Mouse (Mus musculus) forebrain, embryonic 15.5 days (tissue): ENCODE results near the gene Polr3gl. TPM values are rescaled to one million over a fixed set of nuclear protein-coding genes. Genes with fewer than 3 reads are reported as not detected.

Source experiments
- ATAC-seq: fragments of 200-750 bp; cut with Nextera tagmentation; replicated peaks from 2 replicates; pipeline ENCODE4 v1.8.0; 2017; ENCODE audit warnings: mild to moderate bottlenecking, moderate TSS enrichment, moderate library complexity
- H3K27ac ChIP-seq: fragments of 300-500 bp; sonication (generic); replicated peaks from 2 replicates; pipeline ENCODE4 v1.5.1; 2015; ENCODE audit warnings: mild to moderate bottlenecking, inconsistent platforms
- H3K27me3 ChIP-seq: fragments of 300-500 bp; sonication (generic); 2 replicates; pipeline ENCODE4 v1.6.1; 2015; ENCODE audit warnings: inconsistent platforms
- H3K36me3 ChIP-seq: fragments of 300-500 bp; sonication (generic); 2 replicates; pipeline ENCODE4 v1.6.1; 2015; ENCODE audit warnings: mild to moderate bottlenecking, inconsistent platforms
- H3K4me1 ChIP-seq: fragments of 300-500 bp; sonication (generic); 2 replicates; pipeline ENCODE4 v1.6.1; 2015; ENCODE audit warnings: inconsistent platforms
- H3K4me2 ChIP-seq: fragments of 300-500 bp; sonication (generic); replicated peaks from 2 replicates; pipeline ENCODE4 v1.6.1; 2015; ENCODE audit warnings: mild to moderate bottlenecking, inconsistent platforms
- H3K4me3 ChIP-seq: fragments of 300-500 bp; sonication (generic); 2 replicates; pipeline ENCODE4 v1.5.1; 2015; ENCODE audit warnings: mild to moderate bottlenecking, inconsistent platforms
- H3K9ac ChIP-seq: fragments of 300-500 bp; sonication (generic); replicated peaks from 2 replicates; pipeline ENCODE4 v1.6.1; 2015; ENCODE audit warnings: mild to moderate bottlenecking, inconsistent platforms
- H3K9me3 ChIP-seq: fragments of 300-500 bp; sonication (generic); 2 replicates; pipeline ENCODE4 v1.6.1; 2016; ENCODE audit warnings: inconsistent platforms
- WGBS: fragments of 180-500 bp; shearing (Covaris S2); methylation state at CpG from one replicate; pipeline ENCODE4 v1.1.7; 2015; ENCODE audit warnings: mixed read lengths; 5-methylcytosine and 5-hydroxymethylcytosine counted together
- polyA plus RNA-seq: library from polyadenylated mRNA; unstranded; fragments of >200 nt; fragmentation: Nextera tagmentation; extraction: Ambion mirVana; gene quantifications from 2 replicates; pipeline ENCODE4 v1.2.1, GENCODE M21; 2015

Gene Polr3gl
- polyA plus RNA-seq, 1 experiment from 2014 or later = 42.4 TPM

DNA sequence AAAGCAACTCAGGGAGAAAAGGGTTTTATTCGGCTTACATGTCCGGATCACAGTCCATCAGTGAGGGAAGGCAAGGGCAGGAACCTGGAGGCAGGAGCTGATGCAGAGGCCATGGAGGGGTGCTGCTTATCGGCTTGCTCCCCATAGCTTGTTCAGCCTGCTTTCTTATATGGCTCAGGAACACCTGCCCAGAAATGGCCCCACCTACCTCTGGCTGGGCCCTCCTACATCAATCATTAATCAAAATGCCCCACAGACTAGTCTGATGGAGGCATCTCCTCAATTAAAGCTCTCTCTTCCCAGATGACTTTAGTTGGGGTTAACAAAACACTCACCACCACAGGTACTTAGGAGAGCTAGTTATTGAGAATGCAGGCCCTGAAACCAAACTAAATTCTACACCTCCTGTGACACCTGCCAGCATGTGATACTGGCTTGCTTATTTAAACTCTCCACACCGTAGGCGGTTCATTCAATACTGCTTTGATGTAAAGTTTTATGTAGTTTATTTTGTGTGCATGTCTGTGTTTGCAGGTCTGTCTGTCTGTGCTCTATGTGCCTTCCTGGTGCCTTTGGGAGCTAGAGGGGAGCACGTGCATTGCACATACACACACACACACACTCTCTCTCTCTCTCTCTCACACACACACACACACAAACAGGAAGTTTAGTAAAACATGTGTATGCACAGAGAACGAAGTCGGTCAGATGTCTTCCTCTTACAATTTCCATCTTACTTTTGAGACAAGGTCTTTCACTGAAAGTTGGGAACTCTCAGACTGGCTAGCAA, 27.1 kb downstream of the Polr3gl start:
- H3K9me3 ChIP-seq = no peaks in the 10 kb centered on the region
- no peak overlapping the region for H3K27ac ChIP-seq
- 83% methylated on average over 8 of the region's 8 CpGs for WGBS
- 0 out of 2 replicates have a peak, but pooled peaks cover 2% of the 10 kb centered on the region for H3K4me1 ChIP-seq
- no peaks in the 10 kb centered on the region for H3K36me3 ChIP-seq
- H3K27me3 ChIP-seq = no peaks in the 10 kb centered on the region
- no peak for ATAC-seq
- no peak overlapping the region for H3K4me3 ChIP-seq
- H3K9ac ChIP-seq = no peak overlapping the region
- H3K4me2 ChIP-seq = no peak overlapping the region

DNA sequence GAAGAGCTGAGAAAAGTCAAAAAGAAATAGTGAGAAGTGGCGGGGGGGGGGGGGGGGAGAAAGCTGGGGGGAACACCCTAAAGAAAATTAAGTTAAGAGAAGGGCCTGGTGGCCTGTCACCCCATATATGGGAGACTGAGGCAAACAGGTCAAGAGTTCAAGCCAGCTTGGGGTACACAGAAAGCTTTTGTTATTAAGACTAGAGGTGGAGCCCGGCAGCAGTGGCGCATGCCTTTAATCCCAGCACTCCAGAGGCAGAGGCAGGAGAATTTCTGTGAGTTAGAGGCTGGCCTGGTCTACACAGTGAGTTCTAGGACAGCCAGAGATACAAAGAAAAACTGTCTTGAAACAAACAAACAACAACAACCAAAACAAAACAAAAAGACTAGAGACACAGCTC, 28.9 kb downstream of the Polr3gl start:
- no peak for ATAC-seq
- no peak overlapping the region for H3K9ac ChIP-seq
- no peaks in the 10 kb centered on the region for H3K27me3 ChIP-seq
- peaks cover 13% of the 10 kb centered on the region for H3K36me3 ChIP-seq
- no peak overlapping the region for H3K4me3 ChIP-seq
- 97% methylated on average over 3 of the region's 3 CpGs for WGBS
- no peaks in the 10 kb centered on the region for H3K9me3 ChIP-seq
- H3K4me2 ChIP-seq = no peak overlapping the region
- peaks cover 19% of the 10 kb centered on the region for H3K4me1 ChIP-seq
- no peak overlapping the region for H3K27ac ChIP-seq

DNA sequence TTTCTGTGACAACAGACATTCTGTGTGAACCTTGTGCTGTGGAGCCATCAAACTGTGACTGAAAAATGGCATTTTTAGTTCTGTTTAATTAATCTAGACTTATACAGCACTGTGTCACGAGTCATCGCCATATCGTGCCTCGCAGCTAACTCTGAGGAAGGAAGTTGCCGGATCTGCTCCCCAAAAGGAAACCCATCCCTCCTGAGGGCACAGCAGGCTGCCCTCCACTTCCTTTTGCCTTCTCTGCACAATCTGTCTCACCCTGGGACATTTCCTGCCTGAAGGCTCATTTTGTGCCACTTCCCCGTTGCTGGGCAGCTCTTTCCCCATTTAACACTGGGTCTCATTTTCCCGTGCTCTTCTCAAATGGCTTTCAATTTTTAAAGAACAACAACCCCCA, 29.3 kb downstream of the Polr3gl start:
- WGBS = 82% methylated on average over 7 of the region's 7 CpGs
- Histone ChIP-seq H3K27ac (0 out of 2 replicates have a peak overlapping the region, but pooled peaks have one; percentile 15), H3K27me3 (no peaks in the 10 kb centered on the region), H3K9me3 (no peaks in the 10 kb centered on the region), H3K4me1 (peaks cover 23% of the 10 kb centered on the region), H3K36me3 (peaks cover 18% of the 10 kb centered on the region), H3K4me3 (no peak overlapping the region), H3K9ac (no peak overlapping the region), H3K4me2 (no peak overlapping the region)
- no peak for ATAC-seq

DNA sequence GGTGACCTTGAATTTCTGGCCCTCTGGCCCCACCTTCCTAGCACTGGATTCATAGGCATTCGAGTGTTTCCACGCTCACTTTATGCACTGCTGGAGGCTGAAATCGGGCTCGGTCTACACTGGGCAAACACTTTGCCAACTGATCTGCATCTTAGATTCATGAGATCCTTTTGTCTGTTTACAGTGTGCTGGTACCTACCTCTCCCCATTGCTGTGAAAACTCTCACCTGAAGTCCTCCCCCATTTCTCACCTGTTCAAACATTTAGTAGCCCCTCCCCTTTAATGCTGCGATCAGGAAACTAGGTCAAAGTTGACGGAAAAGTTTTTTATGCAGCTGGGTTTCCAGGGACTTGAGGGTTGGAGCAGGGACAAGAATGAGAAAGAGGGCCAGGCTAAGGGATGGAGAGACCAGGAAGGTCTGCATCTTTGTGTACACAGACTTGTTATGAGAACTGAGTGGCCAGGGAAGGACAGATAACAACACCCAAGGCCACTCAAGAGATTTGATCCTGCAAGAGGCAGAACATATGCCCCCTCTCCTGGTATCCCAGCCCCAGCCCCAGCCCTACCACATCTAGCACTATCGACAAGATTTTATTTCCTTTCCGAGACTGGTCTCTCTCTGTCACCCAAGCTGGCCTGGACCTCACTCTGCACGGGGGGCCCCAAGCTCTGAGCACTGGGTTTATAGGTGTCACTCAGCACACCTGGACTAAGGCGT, 29.9 kb downstream of the Polr3gl start:
- H3K36me3 ChIP-seq = peaks cover 18% of the 10 kb centered on the region
- no peaks in the 10 kb centered on the region for H3K9me3 ChIP-seq
- H3K27ac ChIP-seq = 0 out of 2 replicates have a peak overlapping the region, but pooled peaks have one; percentile 15
- no peak overlapping the region for H3K4me2 ChIP-seq
- H3K27me3 ChIP-seq = no peaks in the 10 kb centered on the region
- WGBS = 82% methylated on average over 10 of the region's 10 CpGs
- H3K4me3 ChIP-seq = no peak overlapping the region
- no peak overlapping the region for H3K9ac ChIP-seq
- ATAC-seq = no peak
- peaks cover 29% of the 10 kb centered on the region for H3K4me1 ChIP-seq

DNA sequence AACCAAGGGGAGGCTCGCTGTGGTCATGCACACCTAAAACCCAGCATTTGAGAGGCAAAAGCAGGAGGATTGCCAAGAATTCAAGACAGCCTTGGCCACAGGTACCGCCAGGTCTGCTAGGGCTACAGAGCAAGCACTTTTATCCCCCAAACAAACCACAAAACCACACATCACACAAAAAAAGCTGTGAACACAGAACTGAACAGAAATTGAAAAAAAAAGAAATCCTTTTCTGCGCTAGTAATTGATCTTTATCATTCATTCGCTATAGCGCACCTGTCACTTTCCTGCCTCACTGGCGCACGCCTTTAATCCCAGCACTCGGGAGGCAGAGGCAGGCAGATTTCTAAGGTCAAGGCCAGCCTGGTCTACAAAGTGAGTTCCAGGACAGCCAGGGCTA, 30.7 kb downstream of the Polr3gl start:
- Histone ChIP-seq H3K27ac (no peak overlapping the region), H3K4me1 (peaks cover 36% of the 10 kb centered on the region), H3K36me3 (peaks cover 18% of the 10 kb centered on the region), H3K4me3 (no peak overlapping the region), H3K9ac (no peak overlapping the region), H3K4me2 (no peak overlapping the region), H3K9me3 (no peaks in the 10 kb centered on the region), H3K27me3 (no peaks in the 10 kb centered on the region)
- 95% methylated on average over 8 of the region's 8 CpGs for WGBS
- no peak for ATAC-seq

DNA sequence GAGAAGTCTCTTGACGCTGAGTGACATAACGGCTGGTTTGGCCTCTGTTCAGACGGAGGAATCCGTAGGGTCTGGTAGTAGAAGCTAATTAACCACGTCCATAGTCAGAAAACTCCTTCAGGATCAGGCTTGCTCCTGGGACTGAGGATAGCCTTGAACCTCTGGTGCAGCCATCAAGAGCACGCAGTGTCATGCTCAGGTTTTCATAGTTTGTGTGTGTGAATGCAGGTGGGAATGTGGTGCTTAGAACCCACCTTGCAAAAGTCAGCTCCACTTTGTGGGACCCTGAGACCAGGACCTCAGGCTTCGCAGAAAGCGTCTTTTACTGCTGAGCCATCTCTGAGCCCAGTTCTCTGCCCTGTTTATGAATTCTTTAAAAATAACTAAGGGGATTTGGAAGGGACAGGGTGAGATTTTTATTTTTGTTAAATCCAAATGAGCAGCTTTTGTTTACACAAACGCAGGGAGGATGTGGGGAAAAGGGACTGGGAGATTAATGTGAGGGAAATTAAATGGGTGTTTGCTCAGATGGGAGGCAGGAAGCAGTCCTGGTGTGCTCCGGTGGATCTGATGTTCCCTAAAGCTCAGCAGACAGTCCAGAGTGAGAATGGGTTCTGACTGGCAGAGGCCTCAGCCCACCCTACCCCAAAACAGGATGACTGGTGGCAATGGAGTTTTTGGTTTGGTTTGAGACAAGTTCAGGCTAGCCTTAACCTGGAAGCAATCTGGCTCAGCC, 31.9 kb downstream of the Polr3gl start:
- Histone ChIP-seq H3K4me3 (no peak overlapping the region), H3K4me2 (no peak overlapping the region), H3K4me1 (peaks cover 38% of the 10 kb centered on the region), H3K9me3 (no peaks in the 10 kb centered on the region), H3K27me3 (no peaks in the 10 kb centered on the region), H3K9ac (no peak overlapping the region), H3K27ac (peak overlapping the region; percentile 4), H3K36me3 (peaks cover 18% of the 10 kb centered on the region)
- 58% methylated on average over 10 of the region's 10 CpGs for WGBS
- ATAC-seq = no peak

DNA sequence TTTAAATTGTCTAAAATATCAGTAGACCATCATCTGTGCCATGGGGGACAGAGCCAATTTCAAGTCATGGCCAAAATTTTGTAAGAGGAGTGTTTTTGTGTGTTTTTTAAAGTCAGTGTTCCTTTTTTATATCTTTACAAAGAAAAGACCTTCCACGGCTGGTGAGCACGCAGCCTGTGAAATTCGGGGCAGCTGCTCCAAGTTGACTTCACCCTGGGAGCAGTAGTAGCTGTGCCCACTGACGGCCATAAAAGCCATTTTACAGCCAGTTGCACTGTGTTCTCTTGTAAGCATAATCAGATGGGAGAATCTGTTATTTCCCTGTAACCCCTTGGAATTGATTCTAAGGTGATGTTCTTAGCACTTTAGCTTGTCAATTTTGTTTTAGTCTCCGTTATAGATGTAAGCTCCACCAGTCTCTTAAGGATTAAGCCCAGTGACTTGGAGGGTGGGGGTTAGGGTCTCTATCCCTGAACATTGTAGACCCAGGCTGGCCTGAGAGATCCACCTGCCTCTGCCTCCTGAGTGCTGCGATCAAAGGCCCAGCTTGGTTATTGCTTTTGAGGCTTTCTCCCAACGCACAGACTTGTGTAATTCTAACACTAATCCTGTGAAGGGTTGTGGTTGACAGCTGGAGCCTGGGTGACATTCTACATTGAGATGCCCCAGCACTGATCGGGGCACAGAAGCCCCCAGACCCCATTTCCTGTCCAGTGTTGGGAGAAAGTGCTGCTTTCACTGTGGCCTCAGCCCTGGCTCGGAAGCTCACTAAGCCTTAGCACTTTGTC, 32.9 kb downstream of the Polr3gl start:
- Histone ChIP-seq H3K36me3 (peaks cover 18% of the 10 kb centered on the region), H3K4me2 (peak overlapping the region; percentile 75), H3K4me3 (peak overlapping the region; percentile 63), H3K9ac (no peak overlapping the region), H3K9me3 (no peaks in the 10 kb centered on the region), H3K27me3 (no peaks in the 10 kb centered on the region), H3K27ac (no peak overlapping the region), H3K4me1 (peaks cover 47% of the 10 kb centered on the region)
- ATAC-seq = no peak
- WGBS = 90% methylated on average over 9 of the region's 9 CpGs

DNA sequence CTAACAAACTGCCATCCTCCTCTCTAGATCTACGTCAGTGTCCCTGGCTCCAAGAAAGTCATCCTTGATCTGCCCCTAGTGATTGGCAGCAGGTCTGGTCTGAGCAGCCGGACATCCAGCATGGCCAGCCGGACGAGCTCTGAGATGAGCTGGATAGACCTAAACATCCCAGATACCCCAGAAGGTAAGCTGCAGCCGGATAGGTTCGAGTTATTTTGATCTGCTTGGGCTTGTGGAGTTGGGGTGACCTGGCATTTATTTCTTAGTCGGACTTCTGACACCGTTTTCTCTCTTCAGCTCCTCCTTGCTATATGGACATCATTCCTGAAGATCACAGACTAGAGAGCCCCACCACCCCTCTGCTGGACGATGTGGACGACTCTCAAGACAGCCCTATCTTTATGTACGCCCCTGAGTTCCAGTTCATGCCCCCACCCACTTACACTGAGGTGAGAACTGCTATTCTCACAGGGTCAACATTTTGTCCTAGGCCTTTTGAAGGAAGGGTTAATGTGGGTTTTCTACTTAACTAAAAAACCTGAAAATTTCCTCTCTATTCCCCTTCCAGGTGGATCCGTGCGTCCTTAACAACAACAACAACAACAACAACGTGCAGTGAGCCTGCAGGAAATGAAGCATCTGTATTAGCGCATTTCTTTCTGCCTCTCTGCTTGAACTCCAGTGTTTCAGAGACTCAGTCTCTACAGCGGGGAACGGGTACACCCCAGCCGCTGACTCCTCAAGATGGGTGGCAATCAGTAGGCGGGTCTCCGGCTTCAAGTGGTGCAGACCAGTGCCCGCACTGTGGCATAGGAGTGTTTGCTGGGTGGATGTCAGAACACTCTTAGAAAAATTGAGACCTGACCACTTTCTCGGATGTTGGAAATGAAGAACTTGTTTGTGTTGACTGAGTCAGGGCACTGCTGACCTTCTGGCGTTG, 33.8 kb downstream of the Polr3gl start:
- peak overlapping the region; percentile 63 for H3K4me3 ChIP-seq
- H3K4me2 ChIP-seq = peak overlapping the region; percentile 75
- whole genome bisulfite sequencing = 88% methylated on average over 23 of the region's 23 CpGs
- peaks cover 56% of the 10 kb centered on the region for H3K4me1 ChIP-seq
- H3K9ac ChIP-seq = no peak overlapping the region; the same call in 1 of the 2 replicates
- H3K36me3 ChIP-seq = peaks cover 18% of the 10 kb centered on the region
- H3K27ac ChIP-seq = no peak overlapping the region
- ATAC-seq = no peak
- no peaks in the 10 kb centered on the region for H3K9me3 ChIP-seq
- no peaks in the 10 kb centered on the region for H3K27me3 ChIP-seq

DNA sequence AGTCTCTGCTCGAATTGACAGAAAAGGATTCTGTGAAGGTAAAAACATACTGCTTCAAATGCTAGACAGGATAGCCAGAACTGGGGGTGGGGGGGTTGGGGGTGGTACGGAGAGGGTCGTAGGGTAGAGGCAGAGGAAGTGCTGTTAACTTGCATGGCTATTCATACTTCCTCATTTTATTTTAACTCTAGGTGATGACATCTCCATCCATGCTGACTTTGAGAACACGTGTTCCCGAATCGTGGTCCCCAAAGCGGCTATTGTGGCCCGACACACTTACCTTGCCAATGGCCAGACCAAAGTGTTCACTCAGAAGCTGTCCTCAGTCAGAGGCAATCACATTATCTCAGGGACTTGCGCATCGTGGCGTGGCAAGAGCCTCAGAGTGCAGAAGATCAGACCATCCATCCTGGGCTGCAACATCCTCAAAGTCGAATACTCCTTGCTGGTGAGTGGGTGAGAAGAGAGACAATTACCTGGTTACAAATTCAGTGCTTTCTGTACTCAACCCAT, 34.5 kb downstream of the Polr3gl start:
- Histone ChIP-seq H3K36me3 (peaks cover 18% of the 10 kb centered on the region), H3K4me2 (peak overlapping the region; percentile 75), H3K27ac (no peak overlapping the region), H3K9me3 (no peaks in the 10 kb centered on the region), H3K27me3 (no peaks in the 10 kb centered on the region), H3K4me3 (peak overlapping the region; percentile 63), H3K9ac (no peak overlapping the region; the same call in 1 of the 2 replicates), H3K4me1 (peaks cover 62% of the 10 kb centered on the region)
- ATAC-seq = no peak
- WGBS = 90% methylated on average over 12 of the region's 12 CpGs

DNA sequence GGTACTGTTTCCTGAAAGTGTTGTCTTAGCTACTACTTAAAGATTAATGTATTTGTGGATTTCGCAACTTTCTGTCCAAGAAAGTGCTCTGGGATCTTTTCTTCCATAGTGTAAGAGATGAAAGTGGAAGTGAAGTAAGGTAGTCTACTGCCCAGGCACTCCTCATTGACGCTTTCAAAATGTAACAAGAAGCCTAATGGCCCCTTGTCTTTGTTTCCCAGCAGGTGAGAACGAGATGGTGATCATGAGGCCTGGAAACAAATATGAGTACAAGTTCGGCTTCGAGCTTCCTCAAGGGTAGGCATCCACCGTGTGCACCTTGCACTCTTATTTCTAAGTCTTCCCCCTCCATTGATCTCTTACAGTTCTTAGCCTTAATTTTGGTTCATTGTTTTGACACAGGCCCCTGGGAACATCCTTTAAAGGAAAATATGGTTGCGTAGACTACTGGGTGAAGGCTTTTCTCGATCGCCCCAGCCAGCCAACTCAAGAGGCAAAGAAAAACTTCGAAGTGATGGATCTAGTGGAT, 35.2 kb downstream of the Polr3gl start:
- peaks cover 62% of the 10 kb centered on the region for H3K4me1 ChIP-seq
- H3K4me3 ChIP-seq = peak overlapping the region; percentile 63
- 37% methylated on average over 10 of the region's 10 CpGs for WGBS
- peak overlapping the region; percentile 58 for H3K9ac ChIP-seq
- H3K9me3 ChIP-seq = no peaks in the 10 kb centered on the region
- peaks cover 18% of the 10 kb centered on the region for H3K36me3 ChIP-seq
- peak overlapping the region; percentile 75 for H3K4me2 ChIP-seq
- no peak for ATAC-seq
- no peaks in the 10 kb centered on the region for H3K27me3 ChIP-seq
- H3K27ac ChIP-seq = 0 out of 2 replicates have a peak overlapping the region, but pooled peaks have one; percentile 58
